Mouse (Mus musculus) adrenal gland, postnatal 14 days (tissue): Measurements from ENCODE around the gene Hyal2. TPM values are rescaled to one million over a fixed set of nuclear protein-coding genes. Genes with fewer than 3 reads are reported as not detected.
"Not testable (repeated sequence)": the region's sequence is repeated elsewhere in the genome, so short reads cannot be mapped to it uniquely, and the experiment has no call there.

Experiments
- DNase-seq: peaks from one replicate; pipeline ENCODE4 v3.0.0; 2021; ENCODE audit warnings: mixed read lengths
- total RNA-seq: library from RNA; stranded (reverse); gene quantifications from 2 replicates; pipeline ENCODE4 v1.2.3, GENCODE M21; 2021

Gene Hyal2
- total RNA-seq, 1 experiment from 2014 or later, result 38.9 TPM

DNA sequence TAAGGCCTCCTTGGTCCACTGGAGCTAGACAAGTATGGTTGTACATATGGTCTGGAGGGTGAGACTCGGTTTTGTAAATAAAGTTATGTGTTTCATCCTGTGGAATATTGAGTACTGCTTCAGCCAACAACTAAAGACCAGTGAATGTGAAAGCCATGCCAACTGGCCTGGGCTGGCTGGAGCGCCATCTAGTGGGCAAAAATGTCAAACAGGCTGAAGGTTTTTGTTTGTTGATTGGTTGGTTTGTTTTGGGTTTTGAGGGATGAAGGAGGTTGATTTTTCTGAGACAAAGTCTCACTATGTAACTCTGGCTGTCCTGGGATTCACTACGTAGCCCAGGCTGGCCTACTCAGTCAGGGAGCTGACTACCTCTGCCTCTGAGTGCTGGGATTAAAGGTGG lies 22.1 kb upstream of the Hyal2 start:
- DNase-seq, result peak; percentile 86

DNA sequence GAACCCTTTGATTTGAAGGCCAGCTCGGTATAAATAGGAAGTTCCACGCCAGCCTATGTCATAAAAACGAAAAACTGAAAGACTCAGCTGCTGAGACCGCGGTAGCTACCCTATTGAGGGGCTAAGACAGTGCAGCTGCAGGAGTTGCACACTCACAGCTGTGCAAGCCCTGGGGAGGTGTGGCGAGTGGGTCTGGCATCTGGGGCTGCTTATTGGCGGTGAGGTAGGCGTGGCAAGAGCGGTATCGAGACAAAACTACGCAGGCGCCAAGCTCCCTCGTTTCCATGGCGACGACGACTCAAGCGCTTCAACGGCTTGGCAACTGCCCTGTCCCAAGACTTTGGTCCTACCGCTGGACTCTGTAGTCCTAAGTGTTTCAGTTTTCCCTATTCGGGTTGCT lies 20.7 kb upstream of the Hyal2 start, which contains the start of gene Zmynd10:
Zmynd10 (plus strand) TSS at position 273 of the 400 bp plus-strand sequence.
- peak; percentile 96 for DNase-seq

DNA sequence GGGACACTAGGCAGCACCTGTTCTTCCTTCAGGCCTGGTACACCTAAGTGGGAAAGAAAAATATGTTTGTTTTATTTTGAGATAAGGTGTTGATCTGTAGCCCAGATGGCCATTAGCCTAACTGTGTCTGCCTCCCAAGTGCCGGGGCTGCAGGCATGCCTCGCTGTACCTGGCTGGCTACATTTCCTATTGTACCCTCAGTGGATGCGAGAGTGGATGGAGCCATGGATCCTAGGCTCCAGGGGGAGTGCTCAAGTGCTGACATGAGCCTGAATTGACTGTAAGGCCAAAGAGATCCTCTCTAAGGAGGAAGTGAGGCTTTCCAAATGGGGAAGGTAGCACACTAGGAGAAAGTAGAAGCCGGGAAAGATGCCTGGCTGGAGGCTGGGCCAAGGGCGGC lies 19.8 kb upstream of the Hyal2 start:
- no peak for DNase-seq

DNA sequence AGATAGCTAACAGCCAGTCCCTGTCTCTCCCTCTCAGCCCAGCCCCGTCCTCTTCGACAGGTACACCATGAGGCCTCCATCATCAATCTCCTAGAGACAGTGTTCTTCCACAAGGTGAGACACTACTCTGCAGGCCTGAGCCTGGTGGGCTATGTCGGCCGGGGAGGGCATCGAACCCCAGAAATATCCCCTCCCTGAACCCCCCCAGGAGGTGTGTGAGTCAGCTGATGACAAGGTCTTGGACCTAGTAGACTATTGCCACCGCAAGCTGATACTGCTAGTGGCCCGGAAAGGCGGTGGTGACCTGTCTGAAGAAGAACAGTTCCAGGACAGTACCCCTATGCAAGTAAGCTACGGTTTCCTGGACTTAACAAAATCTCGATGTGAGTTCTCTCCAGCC lies 18.9 kb upstream of the Hyal2 start:
- no peak for DNase-seq

DNA sequence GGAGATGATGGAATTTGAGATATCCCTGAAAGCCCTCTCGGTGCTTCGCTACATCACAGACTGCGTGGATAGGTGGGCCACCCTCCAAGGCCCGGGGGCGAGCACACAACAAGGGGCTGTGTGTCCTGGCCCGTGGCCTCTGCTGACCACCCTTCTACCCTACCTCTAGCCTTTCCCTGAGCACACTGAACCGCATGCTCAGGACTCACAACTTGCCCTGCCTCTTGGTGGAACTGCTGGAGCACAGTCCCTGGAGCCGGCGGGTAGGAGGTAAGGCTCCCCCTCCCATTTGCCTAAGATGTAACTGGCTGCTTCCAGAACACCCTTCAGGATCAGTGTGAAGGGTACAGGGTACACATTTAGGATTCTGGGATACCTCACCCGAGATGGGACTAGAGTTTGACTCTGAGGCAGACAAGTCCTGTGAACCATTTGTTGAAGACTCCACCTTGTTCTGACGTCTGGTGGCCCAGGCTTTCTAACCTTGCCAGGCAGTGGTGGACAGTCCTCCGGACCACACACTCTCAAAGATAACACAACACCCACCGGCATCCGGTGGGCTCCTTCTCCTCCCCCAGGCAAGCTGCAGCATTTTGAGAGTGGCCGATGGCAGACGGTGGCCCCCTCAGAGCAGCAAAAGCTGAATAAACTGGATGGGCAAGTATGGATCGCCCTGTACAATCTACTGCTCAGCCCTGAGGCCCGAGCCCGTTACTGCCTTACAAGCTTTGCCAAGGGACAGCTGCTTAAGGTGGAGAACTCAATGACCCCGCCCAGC lies 18.3 kb upstream of the Hyal2 start:
- DNase-seq, result no peak

DNA sequence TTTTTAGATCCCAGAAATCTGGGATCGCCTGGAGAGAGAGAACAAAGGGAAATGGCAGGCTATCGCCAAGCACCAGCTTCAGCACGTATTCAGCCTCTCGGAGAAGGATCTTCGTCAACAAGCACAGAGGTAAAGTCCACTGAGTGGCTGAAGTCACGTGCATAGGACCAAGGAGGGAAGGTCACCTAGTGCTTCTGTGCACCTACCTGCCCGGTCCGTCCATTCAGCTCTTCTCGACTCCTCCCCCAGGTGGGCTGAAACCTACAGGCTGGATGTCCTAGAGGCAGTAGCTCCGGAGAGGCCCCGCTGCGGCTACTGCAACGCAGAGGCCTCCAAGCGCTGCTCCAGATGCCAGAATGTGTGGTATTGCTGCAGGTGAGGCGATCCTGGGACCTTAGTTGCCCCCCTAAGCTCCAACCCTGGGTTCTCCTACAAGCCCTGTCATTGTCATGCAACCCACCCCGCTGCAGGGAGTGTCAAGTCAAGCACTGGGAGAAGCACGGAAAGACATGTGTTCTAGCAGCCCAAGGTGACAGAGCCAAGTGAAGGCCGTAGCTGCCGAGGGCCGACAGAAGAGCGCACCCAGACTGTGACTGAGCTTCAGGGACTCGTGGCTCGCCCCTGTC lies 17.1 kb upstream of the Hyal2 start:
- no peak for DNase-seq

DNA sequence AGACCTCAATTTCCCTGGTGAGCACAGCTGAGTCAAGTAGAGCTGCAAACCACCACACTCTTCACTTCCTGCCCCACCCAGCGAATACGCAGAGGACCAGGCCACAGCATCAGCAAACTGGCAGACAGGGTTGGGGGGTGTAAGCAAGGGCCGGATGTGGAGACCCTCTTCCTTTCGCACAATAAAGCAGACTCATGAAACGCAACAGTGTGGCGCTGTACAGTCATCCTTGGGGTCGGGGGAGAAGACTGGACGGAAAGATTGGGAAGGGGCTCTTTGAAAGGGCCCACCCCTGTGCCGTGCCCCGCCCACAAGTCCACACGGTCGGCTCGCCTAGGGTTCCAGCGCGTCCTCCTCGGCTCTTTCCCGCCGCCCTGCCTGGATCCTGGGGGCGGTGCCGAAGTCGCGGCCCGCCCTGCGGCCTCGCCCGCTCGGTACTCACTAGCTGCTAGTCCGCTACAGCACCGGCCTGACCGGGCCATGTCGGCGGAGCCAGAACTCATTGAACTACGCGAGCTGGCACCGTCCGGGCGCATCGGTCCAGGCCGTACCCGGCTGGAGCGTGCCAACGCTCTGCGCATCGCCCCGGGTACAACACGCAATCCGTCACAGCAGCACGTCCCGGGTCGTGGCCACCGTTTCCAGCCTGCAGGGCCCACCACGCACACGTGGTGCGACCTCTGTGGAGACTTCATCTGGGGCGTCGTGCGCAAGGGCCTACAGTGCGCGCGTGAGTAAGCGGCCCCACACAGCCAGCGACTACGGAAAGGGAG lies 16.4 kb upstream of the Hyal2 start, which contains the start of gene Rassf1:
Rassf1 (plus strand) TSS at position 439 of the 773 bp plus-strand sequence.
- peak; percentile 80 for DNase-seq

DNA sequence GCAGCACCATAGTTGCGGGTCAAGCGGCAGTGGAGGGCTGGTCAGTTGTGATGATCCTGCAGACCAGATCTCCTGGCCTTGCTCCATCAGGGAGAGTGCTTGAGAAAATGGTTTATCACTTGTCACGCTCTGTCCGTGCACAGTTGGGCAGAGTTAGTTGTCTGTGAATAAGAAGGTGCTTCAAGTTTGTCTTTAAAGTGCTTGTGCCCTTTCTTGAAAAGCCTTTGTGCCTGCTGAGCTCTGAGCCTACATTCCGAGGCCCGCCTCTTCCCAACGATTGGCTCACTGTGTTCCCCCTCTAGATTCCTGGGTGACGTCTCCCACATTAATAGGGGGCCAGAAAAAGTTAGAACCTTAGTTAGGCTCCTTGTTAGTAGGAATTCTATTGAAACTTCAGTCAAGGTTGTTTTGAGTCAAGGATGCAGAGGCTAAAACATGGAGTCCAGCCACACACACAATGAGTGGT lies 15.8 kb upstream of the Hyal2 start:
- DNase-seq, result no peak

DNA sequence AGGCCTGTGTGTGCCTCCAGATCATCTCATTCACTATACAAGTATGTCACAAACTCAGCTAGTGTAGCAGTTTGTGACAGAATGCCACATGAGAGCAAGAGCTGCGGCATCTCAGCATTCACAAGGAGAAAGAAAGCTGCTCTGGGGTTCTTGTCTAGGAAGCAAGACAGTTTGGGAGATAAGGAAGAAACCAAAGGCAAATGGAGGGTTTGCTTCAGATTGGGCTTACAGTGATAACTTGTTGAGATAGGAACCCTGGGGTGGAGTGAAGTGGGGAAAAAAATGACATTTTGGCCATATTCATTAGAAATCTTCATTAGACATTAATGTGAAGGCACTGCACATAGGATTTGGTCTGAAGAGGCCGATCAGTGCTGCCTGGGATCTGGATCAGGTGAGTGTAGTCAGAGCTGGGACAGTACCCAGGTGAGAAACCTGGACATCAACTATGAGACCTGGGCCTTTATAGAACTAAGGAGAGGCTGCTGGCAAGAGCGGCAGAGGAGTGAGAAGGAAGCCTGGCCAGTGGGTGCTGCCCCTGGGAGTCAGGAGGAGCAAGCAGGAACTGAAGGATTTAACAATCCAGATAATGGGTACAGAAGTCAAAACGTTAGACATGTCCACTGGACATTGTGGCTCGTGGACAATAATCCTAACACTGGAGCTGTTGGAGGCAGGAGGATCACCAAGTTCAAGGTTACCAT lies 14.9 kb upstream of the Hyal2 start:
- DNase-seq, result no peak

DNA sequence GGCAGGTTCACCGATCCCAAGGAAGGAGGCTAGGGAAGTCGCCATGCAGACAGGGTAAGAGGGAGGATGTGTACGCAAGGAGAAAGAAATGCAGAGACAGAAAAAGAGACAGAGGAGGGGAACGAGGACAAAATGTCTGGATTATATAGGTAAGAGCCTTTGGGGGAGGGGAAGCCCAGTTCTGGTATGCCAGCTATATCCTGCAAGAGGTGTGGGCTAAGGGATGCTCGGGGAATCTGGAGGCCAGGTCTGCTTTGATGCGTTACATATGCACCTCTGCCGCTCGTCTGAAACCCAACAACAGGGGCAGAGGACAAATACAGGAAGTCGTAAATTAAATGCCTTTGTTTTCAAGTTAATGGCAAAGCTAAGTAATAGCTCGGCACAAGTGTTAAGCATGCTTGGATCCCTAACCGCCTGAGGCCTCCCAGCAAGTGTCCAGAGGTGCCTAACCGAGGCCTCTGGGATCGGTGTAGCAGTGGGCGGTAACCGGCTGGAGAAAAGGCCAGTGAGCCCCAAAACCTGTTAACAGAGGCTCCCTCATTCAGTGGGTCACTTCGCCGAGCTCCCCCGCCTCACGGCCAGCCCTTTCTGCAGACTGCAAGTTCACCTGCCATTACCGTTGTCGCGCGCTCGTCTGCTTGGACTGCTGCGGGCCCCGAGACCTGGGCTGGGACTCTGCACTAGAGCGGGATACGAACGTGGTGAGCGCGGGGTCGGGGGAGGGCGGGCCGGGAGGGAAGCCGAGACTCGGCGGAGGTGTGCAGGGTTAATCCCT lies 14.0 kb upstream of the Hyal2 start:
- DNase-seq, result peak; percentile 64

DNA sequence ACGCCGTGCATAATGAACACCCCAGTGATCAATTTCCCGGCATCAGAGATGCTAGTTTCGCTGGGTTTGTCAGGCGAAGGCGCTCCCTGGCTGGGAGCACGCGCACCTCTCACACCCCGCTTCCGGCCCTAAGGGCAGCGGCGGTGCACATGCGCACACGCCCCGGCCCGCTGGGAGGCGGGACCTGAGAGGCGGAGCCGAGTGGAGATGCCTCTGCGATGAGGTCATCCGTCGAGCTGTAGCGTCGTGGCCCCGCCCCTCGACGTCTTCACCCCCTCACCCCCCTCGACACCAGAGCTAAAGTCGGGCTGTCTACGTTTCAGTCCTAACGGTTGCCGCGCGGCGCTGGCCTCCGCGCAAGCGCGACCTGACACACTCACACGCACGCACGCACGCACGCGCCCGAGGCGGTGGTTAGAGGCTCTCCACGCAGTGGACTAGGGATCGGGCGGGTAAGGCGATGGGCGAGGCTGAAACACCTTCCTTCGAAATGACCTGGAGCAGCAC lies 13.4 kb upstream of the Hyal2 start:
- DNase-seq, result peak; percentile 97

DNA sequence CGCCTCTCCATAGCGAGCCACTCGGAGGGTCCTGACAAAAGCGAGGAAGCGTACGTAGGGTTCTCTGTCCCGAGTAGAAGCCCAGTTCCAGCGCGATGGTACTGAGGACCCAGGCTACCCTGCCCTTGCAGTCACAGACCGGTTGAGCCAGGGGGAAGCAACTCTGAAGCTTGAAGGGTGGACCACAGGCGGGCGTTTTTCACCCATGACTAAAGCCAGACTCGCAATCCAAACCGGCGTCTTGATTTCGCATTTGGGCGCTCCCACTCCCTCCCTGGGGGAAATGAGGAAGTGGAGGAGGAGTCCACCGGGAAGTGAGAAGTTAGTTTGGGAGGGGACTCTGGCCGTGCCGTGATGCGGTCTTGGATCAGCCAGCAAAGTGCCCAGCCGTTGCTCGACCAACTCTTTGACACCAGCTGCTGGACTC lies 12.7 kb upstream of the Hyal2 start:
- peak; percentile 78 for DNase-seq

DNA sequence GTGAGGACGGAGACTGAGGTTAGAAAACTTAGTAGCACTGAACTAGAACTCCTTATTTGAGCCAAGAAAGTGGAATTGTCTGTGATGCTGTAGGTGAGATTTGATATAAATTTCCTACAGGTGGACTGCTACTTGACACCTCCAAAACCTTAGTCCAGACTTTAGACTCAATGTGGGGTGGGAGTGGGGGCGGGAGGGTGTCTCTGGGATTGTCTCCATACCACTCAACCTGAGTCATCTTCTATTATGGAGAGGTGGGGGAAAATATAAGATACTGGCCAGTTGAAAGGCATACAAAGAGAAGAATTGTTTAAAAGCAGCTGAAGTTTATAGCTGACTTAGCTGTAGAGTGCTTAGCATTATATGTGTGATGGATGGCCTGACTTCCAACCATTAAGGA lies 12.0 kb upstream of the Hyal2 start:
- DNase-seq, result no peak

DNA sequence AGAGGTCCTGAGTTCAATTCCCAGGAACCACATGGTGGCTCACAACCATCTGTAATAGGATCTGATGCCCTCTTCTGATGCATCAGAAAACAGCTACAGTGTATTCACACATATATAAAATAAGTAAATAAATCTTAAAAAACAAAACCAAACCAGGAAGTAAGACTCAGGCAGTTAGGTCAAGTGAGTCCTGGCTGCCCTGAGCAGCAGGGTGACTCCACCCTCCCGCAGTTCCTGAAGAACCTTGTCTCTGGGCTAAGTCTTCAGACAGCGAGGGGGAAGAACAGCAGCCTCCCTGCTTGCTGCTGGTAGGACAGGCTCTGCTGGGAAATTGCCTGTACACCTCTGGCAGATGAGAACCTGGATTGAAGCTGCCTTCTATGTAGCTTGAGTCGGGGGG lies 11.4 kb upstream of the Hyal2 start:
- no peak for DNase-seq

DNA sequence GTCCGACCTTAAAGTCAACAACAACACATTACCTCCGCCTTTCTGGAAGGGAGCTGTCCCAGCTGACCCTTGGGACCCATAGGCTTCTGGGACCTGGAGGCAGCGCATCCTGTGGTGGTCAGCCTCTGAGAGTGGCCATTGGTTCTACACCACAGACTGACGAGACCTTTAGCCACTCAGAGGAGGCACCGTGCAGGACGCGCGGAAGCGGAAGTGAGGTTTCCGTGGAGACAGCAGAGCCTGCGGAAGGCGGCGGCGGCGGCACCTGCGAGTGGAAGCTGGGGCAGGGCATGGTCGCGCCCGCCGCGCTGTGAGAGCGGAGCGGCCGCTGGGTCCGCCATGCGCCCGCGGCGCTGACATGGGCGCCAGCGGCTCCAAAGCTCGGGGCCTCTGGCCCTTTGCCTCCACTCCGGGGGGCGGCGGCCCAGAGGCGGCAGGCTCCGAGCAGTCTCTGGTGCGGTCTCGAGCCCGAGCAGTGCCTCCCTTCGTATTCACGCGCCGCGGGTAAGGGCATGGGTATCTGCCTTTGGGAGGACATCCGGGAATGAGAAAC lies 4.6 kb upstream of the Hyal2 start, which contains the start of gene Tusc2:
Tusc2 (plus strand) TSS at position 227 of the 553 bp plus-strand sequence.
- DNase-seq, result peak; percentile 97

DNA sequence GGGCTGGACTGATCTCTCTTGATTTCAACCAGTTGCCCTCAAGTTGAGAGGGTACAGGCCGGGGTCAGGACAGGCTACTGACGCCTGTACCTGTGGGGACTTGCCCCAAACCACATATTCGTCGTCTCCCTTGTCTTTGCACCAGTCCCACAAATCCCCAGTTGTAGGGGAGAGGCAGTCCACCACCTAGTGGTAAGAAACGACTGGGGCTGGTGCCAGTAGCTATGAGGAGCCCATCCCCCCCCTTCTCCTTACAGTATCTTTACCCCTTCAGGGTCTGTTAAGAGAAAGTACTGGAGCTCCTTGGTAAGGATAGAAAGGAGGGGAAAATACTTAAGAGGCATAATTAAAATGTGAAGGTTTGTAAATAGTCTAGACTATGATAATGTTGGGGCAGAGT lies 2.2 kb upstream of the Hyal2 start:
- not testable (repeated sequence) for DNase-seq

DNA sequence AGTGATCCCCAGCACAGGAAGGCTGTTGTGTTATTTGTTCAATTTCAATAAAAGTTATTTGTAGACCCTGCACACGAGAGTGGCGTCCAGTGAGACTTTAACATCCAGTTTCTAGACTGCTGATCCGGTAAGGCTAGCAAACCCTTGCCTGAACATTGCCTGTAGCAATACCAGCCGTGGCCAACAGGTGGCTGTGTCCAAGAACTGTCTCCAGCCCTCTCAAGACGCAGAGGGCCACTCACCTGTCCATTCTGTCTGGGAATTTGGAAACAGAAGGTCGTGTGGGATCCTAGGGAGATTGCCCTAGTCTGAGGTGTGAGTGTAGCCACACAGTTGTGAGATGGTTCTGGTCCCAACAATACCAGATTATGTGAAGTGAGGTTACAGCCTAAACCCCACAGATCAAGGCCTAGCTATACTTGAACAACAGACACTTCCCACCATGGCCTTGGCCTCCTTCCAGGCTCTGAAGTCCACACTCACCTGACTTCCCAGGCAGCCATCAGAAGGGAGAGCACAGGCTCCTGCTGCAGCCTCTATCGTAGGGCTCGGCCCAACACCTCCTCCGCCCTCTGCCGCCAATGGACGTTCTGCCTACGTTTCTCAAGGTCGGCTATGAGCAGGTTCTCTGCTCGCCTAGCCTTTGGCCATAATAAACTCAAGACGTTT lies 1.6 kb upstream of the Hyal2 start:
- DNase-seq, result peak; percentile 90

DNA sequence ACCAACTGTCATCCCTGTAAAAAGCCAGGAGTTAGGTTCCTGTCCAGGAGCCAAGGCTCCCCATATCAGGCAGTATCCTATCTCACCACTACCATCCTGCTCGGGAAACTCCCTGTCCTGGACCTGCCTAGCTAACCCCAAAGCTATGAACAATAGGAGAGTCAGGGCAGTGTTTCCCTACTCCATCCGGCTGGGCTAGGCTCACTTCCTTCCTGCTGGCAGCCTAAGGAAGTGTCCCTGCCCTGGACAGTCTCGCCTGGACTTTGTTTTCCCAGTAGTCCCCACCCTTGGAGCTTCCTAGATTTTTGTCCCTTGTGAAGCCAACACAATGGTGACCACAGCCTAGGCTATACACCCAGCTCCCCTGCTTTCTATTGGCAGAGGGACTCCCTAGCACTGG lies 890 bp upstream of the Hyal2 start:
- DNase-seq, result peak; percentile 47

DNA sequence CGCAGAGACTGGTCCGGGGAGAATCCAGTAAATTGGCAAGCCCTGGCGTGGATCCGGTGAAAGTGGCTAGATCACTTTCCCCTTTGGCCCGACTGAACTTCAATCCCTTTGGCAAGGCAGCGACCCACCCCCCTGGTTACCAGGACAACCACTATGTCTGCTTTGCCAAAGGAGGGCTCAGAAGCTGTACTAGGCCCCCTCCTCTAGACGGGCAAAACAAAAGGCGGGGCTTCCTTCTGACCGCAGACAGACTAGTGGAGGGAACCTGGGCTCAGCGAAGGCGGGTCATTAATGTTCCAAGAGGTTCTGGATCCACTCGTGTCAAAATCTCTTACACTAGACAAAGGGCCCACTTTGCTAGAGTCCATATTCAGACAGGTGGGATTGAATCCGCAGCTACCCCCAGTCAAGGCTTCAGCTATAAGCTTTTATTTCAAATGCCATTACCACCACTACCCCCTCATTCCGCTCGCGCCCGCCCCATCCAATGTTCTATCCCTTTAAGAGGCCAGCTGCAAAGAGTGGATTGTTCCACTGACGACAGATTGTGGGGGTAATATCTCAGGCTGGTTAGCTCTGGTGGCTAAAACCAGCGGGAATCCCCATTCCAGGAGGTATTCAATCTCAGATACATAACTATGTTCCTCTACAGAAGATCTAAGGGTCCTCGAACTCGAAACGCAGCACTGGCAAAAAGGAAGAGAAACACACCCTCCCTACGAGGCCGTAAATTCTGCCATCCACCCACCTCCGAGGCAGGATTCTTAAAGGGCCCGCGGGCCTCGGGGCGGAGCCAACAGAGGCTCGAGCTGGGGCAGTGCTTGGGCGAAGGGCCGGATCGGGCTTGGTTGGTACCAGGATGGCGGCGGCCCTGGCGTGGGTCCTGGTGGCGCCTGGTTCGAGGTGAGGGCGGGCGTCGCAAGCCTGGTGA lies 851 bp downstream of the Hyal2 start:
- DNase-seq, result peak; percentile 93
